Mouse (Mus musculus) embryonic facial prominence, embryonic 13.5 days (tissue): ENCODE measurements at regions not wholly inside any gene's neighbourhood (a gene's known extent, or its start where the extent isn't known, plus 50 kb on each side); places are given as distances from the start of the nearest gene placed in this dataset.

Source experiments
- ATAC-seq: fragments of 200-750 bp; cut with Nextera tagmentation; 2 replicates; pipeline ENCODE4 v1.8.0; 2017; ENCODE audit warnings: low read depth; ENCODE audit not compliant: insufficient number of reproducible peaks, insufficient read depth, low FRiP score, low TSS enrichment
- H3K27ac ChIP-seq: fragments of 300-500 bp; sonication (generic); 2 replicates; pipeline ENCODE4 v1.5.1; 2015; ENCODE audit warnings: moderate library complexity, mild to moderate bottlenecking, inconsistent platforms
- H3K27me3 ChIP-seq: fragments of 300-500 bp; sonication (generic); 2 replicates; pipeline ENCODE4 v1.6.1; 2015; ENCODE audit warnings: mild to moderate bottlenecking, inconsistent platforms
- H3K36me3 ChIP-seq: fragments of 300-500 bp; sonication (generic); 2 replicates; pipeline ENCODE4 v1.6.1; 2015; ENCODE audit warnings: mild to moderate bottlenecking, inconsistent platforms
- H3K4me1 ChIP-seq: fragments of 300-500 bp; sonication (generic); 2 replicates; pipeline ENCODE4 v1.6.1; 2015; ENCODE audit warnings: inconsistent platforms
- H3K4me2 ChIP-seq: fragments of 300-500 bp; sonication (generic); 2 replicates; pipeline ENCODE4 v1.6.1; 2015; ENCODE audit warnings: moderate library complexity, mild to moderate bottlenecking, inconsistent platforms
- H3K4me3 ChIP-seq: fragments of 300-500 bp; sonication (generic); 2 replicates; pipeline ENCODE4 v1.5.1; 2015; ENCODE audit warnings: mild to moderate bottlenecking, inconsistent platforms
- H3K9ac ChIP-seq: fragments of 300-500 bp; sonication (generic); 2 replicates; pipeline ENCODE4 v1.6.1; 2015; ENCODE audit warnings: mild to moderate bottlenecking, inconsistent platforms
- H3K9me3 ChIP-seq: fragments of 300-500 bp; sonication (generic); 2 replicates; pipeline ENCODE4 v1.6.1; 2016; ENCODE audit warnings: inconsistent platforms
- WGBS: fragments of 180-500 bp; shearing (Covaris S2); methylation state at CpG from one replicate; pipeline ENCODE4 v1.1.7; 2015; ENCODE audit warnings: mixed read lengths; 5-methylcytosine and 5-hydroxymethylcytosine counted together

DNA sequence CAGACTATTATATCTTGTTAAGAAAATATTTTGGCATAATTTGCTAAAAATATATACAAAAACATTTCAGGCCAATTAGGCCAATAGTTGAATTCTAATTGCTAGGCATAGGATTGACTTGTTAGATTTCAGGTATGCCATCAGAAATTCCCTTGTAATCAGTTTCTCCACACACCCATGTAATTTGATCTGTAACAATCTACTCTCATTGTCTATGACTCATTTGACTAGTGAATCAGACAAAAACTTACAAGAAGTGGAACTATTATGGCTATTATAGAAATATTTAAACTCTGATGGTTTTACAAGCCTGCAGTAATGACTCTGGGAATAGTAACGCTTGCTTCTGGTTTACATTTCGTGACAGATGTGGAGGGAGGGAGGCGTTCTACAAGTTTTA is 338.9 kb upstream of the Ptbp2 start:
- WGBS, result 53% methylated on average over 3 of the region's 3 CpGs
- Histone ChIP-seq H3K27ac (no peak overlapping the region), H3K36me3 (no peaks in the 10 kb centered on the region), H3K4me3 (no peak overlapping the region), H3K9ac (no peak overlapping the region), H3K9me3 (no peaks in the 10 kb centered on the region), H3K4me2 (no peak overlapping the region), H3K4me1 (no peaks in the 10 kb centered on the region), H3K27me3 (no peaks in the 10 kb centered on the region)
- ATAC-seq, result no peak

DNA sequence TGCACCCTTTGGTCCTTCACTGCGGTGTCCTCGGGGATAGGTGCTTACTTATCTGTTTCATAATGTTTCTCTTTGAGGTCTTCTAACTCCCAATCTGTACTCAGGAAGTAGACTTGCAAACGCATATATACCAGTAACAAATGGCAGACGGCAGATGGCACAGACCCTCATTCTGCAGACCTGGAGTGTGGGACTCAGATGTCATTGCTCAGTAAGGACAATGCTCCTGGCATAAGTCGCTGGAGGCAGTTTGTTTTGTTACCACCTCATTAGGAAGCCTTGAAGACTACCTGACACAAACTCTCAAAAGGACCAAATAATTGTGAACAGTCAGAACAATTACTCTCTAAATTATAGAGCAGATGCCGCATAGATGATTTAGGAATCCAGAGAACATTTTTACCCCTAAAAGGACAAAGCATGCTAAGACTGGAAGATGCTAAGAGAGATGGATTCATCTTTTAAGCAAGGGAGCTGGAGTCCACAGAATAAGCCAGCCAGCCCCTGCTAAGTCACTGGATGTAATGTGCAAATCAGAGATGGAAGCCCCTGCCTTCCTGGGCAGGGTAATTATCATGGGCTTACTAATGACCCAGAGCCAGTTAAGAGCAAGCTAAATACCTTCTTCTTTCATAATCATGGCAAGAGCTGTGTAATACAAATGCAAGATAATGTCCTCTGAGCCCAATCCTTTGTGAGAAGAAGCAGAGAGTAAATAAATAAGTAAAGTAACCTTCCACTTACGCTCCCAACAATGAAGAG is 299.1 kb upstream of the Ptbp2 start:
- Histone ChIP-seq H3K27me3 (no peaks in the 10 kb centered on the region), H3K27ac (no peak overlapping the region), H3K4me3 (no peak overlapping the region), H3K36me3 (no peaks in the 10 kb centered on the region), H3K9ac (no peak overlapping the region), H3K4me2 (no peak overlapping the region), H3K4me1 (no peaks in the 10 kb centered on the region), H3K9me3 (no peaks in the 10 kb centered on the region)
- no peak for ATAC-seq
- 70% methylated on average over 7 of the region's 7 CpGs for WGBS

DNA sequence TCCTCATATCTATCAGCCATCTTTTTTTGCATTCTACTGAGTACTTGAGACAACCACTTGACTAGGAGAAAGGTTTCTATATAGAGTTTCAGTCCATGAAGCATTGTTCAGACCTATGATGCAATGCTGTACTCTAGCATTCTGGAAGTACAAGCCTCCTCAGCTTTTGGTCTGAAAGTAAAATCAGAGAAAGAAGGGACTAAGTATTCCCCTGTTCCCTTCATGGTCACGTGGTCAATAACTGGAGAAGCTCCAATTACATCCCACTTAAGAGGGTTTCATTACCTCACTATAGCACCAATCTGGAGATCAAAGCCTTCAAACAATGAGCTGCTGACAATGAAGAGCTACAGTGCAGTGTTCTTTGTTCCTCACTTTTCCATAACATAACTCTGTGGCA is 289.3 kb upstream of the Ptbp2 start:
- no peak overlapping the region for H3K4me3 ChIP-seq
- no peak overlapping the region for H3K4me2 ChIP-seq
- no peak for ATAC-seq
- no peaks in the 10 kb centered on the region for H3K9me3 ChIP-seq
- H3K36me3 ChIP-seq, result no peaks in the 10 kb centered on the region
- H3K9ac ChIP-seq, result no peak overlapping the region
- 28% methylated on average over 1 of the region's 1 CpGs for whole genome bisulfite sequencing
- no peaks in the 10 kb centered on the region for H3K27me3 ChIP-seq
- no peaks in the 10 kb centered on the region for H3K4me1 ChIP-seq
- no peak overlapping the region for H3K27ac ChIP-seq

DNA sequence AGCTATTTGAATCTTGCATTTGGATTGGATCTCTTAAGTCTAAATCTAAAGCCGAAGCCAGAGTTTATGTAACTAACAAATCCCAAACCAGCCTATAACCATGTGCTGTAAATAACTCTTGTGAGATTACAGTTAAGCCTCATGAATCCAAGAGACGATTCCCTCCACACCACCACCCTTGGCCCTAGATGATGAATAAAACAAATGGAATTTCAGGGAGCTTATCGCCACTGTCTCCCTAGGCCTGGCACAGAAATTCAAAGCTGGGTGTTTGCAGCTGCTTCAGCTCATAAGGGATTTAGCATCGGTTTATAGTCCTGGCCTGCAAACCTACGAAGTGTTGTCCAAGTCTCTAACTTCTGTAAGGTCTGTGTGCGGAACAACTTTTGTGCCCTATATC is 281.4 kb upstream of the Ptbp2 start:
- H3K4me2 ChIP-seq, result no peak overlapping the region
- no peak for ATAC-seq
- no peaks in the 10 kb centered on the region for H3K9me3 ChIP-seq
- H3K9ac ChIP-seq, result no peak overlapping the region
- no peaks in the 10 kb centered on the region for H3K4me1 ChIP-seq
- no peaks in the 10 kb centered on the region for H3K27me3 ChIP-seq
- no peak overlapping the region for H3K27ac ChIP-seq
- H3K4me3 ChIP-seq, result no peak overlapping the region
- 83% methylated on average over 6 of the region's 6 CpGs for WGBS
- H3K36me3 ChIP-seq, result no peaks in the 10 kb centered on the region

DNA sequence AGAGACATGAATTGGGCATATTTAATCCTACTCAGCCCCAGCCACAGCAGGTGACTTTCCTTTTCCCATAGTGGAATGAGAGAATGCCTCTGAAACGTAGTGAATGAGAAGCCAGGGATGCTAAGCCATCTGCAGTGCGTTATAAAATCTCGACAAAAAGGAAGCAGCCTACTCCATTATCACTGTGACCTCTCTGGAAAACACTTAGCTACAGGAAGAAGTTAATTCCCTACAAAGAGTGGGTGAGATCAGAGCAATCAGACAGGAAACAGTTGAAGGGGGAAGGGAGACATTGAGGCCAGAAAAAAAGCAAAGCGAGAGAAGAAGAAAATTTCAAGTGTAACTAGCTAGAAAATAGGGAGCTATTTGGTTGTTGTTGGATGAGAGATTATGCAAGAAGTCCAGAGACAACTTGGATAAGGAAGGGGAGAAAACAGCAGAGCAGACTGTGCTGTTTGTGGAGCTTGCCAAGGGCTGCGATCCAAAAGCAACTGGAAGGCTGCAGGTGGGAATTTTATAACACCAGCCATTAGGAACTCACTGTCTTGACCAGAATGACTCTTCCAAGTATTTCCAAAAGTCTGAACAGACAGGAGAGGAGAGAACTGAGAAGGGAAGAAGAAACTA is 280.7 kb upstream of the Ptbp2 start:
- H3K36me3 ChIP-seq, result no peaks in the 10 kb centered on the region
- no peaks in the 10 kb centered on the region for H3K4me1 ChIP-seq
- no peaks in the 10 kb centered on the region for H3K27me3 ChIP-seq
- no peak for ATAC-seq
- no peak overlapping the region for H3K27ac ChIP-seq
- no peak overlapping the region for H3K4me2 ChIP-seq
- WGBS, result 33% methylated on average over 5 of the region's 5 CpGs
- H3K9me3 ChIP-seq, result no peaks in the 10 kb centered on the region
- H3K4me3 ChIP-seq, result no peak overlapping the region
- H3K9ac ChIP-seq, result no peak overlapping the region

DNA sequence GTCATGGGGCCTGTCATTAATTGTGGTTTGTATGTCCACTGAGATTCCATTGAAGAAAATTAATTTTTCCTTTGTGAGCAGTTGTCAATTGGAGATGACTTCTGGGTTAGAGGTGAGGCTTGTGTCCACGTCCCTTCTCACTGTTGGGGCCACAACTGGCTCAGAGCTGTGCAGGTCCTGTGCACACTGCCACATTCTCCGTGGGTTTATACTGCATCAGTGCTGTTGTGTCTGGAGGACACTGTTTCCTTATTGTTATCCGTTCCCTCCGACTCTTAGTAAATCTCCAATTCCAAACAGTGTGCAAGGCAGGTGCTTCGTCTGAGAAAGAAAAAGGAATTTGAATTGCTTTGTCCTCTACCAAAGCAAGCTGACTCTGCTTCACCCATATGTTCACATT is 278.0 kb upstream of the Ptbp2 start:
- no peak overlapping the region for H3K9ac ChIP-seq
- ATAC-seq, result no peak
- no peaks in the 10 kb centered on the region for H3K27me3 ChIP-seq
- no peaks in the 10 kb centered on the region for H3K36me3 ChIP-seq
- no peak overlapping the region for H3K27ac ChIP-seq
- H3K4me2 ChIP-seq, result no peak overlapping the region
- no peak overlapping the region for H3K4me3 ChIP-seq
- no peaks in the 10 kb centered on the region for H3K4me1 ChIP-seq
- no peaks in the 10 kb centered on the region for H3K9me3 ChIP-seq
- WGBS, result 84% methylated on average over 5 of the region's 5 CpGs

DNA sequence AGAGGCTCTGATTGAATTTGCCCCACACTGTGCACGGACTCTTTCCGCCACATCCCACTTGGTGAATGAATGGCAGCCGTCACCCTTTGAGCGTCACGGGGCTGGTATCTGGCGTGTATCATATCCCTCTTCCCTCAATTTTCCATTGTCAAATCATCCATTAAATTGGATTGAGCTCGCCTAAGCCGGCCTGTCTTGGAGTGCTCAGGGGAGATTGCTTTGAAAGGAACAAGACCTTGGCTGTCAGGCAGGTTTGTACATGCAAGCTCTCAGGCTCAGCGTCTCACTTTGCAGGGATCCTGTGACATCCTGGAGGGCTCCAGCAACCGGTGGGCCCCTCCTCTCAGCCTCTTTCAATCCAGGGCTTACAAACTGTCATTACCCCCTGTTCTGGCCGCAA is 275.7 kb upstream of the Ptbp2 start:
- no peaks in the 10 kb centered on the region for H3K4me1 ChIP-seq
- H3K27ac ChIP-seq, result no peak overlapping the region
- no peak overlapping the region for H3K9ac ChIP-seq
- H3K4me3 ChIP-seq, result no peak overlapping the region
- H3K4me2 ChIP-seq, result peak overlapping the region; percentile 26
- no peaks in the 10 kb centered on the region for H3K9me3 ChIP-seq
- WGBS, result 34% methylated on average over 11 of the region's 11 CpGs
- no peaks in the 10 kb centered on the region for H3K27me3 ChIP-seq
- ATAC-seq, result peak; percentile 72
- H3K36me3 ChIP-seq, result no peaks in the 10 kb centered on the region

DNA sequence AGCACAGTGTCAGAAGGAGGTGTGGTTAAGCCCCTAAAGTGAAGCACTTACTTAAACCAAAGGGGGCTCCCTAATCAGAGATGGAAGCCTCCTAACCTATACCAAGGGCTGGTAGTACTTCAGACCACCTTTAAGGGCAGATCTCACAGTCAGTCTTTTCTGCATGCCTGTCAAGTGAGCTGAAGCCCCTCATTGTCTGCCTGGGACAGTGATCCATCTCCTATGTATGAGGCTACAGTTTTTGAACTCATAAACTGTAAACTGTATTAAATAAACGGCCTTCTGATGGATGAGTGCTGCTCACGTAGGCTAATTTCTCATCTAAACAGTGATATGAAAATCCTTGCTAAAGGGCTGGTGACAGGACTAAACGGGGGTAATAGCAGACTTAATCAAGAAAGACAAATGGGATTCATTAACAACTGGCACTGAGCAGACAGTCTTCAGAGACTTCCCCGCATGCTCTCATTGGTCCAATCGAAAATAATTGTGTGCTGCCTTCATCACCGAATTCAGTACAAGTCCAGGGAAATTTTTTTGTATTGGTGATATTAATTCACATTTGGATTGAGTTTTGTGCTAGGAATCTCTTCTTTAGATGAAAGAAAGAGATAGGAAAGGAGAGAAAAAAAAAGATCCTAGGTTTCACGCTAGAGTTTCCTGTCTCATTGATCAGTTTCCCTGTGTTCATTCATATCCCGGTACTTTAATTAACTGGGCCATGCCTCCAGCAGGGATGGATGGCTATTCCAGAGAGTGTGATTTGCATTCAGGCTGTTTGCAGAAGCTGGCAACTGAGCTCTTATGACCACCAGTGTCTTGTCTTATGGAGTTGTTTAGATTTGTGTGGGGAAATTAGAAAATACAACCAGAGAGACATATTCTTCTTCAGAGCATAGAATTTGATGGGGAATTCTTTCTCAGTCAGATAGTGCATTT is 271.2 kb upstream of the Ptbp2 start:
- no peaks in the 10 kb centered on the region for H3K27me3 ChIP-seq
- H3K36me3 ChIP-seq, result no peaks in the 10 kb centered on the region
- H3K4me1 ChIP-seq, result no peaks in the 10 kb centered on the region
- H3K9ac ChIP-seq, result no peak overlapping the region
- H3K27ac ChIP-seq, result no peak overlapping the region
- ATAC-seq, result no peak
- 44% methylated on average over 8 of the region's 8 CpGs for WGBS
- H3K9me3 ChIP-seq, result no peaks in the 10 kb centered on the region
- no peak overlapping the region for H3K4me2 ChIP-seq
- H3K4me3 ChIP-seq, result no peak overlapping the region

DNA sequence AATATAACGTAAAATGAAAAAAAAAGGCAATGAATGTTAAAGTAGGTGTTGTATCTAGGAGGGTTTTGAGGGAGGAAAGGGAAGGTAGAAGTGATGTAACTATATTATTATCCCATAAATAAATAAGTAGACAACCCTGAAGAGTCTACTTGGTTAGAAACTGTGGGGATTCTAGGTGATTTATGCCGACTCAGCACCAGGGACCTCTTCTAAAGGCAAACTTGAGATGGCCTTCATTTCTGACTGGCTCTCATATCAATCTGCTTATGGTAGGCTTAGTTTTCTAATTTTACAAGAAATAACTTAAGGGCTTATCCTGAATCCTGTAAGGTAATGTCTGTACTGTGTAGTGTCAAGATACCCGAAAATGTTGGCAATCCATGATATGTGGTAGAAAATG is 263.0 kb upstream of the Ptbp2 start:
- no peak for ATAC-seq
- Histone ChIP-seq H3K27me3 (no peaks in the 10 kb centered on the region), H3K4me2 (no peak overlapping the region), H3K27ac (no peak overlapping the region), H3K9me3 (no peaks in the 10 kb centered on the region), H3K9ac (no peak overlapping the region), H3K4me1 (no peaks in the 10 kb centered on the region), H3K4me3 (no peak overlapping the region), H3K36me3 (no peaks in the 10 kb centered on the region)
- WGBS, result 93% methylated on average over 3 of the region's 3 CpGs

DNA sequence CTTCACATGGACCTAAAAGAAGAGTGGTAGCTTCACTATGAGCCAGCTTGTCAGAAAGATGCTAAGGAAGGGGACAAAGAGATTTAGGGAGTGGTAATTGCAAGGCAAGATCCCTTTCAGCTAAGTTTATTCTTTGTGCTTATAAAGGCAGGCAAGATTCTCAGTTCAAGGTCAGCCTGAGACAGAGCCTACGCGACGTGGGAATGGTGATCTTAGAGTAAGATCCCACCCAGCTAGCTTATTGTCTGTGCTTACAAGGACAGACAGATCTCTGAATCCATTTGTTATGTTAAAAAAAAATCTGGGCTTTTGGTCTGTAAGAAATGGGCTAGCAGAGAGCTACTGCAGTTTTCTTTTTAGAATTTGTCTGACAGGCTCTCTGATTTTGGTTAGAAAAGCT is 253.3 kb upstream of the Ptbp2 start:
- H3K36me3 ChIP-seq, result no peaks in the 10 kb centered on the region
- H3K9ac ChIP-seq, result no peak overlapping the region
- no peaks in the 10 kb centered on the region for H3K27me3 ChIP-seq
- 94% methylated on average over 3 of the region's 3 CpGs for WGBS
- H3K27ac ChIP-seq, result no peak overlapping the region
- H3K4me1 ChIP-seq, result no peaks in the 10 kb centered on the region
- H3K9me3 ChIP-seq, result no peaks in the 10 kb centered on the region
- no peak overlapping the region for H3K4me2 ChIP-seq
- no peak for ATAC-seq
- H3K4me3 ChIP-seq, result no peak overlapping the region

DNA sequence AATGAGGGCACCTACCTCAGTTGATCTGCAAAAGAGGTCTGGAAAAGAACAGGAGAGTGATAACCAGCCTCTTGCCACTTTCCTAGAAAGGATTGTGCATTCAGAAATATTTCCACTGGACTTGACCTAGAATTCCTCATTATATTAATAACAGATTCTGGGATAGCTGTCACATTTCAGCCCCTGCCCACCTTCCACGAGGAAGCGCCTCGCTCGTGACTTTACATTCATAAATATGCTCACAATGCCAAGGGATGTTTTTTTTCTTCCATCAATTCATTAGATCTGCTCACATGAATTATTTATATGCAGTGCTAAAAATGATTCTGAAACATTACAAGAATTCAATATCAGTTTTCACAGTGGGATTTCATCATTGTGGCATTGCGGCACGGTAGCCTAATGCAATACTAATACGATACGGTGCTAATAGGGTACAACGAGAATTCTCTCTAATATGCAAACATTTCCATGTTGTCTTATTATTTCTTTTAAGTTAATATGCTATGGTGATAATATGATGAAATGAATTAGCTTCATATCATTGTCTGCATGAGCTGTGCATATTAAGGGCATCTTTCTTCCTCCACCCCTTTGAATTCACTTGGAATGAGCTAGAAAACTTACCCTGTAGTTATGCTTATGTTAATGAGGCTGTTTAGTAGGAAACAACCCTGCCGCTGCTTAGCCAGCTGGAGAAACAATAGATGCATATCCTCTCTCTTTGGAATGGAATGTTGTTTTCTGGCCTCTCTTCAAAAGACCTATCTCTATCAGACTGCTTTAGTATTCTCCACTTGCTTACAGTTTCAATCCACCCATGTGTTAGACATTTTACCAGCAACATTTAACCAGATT is 235.8 kb upstream of the Ptbp2 start:
- WGBS, result 82% methylated on average over 10 of the region's 10 CpGs
- H3K4me3 ChIP-seq, result no peak overlapping the region

More for the DNA sequence above, 235.8 kb upstream of the Ptbp2 start:
- ATAC-seq, result no peak
- no peaks in the 10 kb centered on the region for H3K4me1 ChIP-seq
- no peak overlapping the region for H3K9ac ChIP-seq
- H3K27ac ChIP-seq, result no peak overlapping the region
- H3K9me3 ChIP-seq, result no peaks in the 10 kb centered on the region
- no peaks in the 10 kb centered on the region for H3K27me3 ChIP-seq
- H3K36me3 ChIP-seq, result no peaks in the 10 kb centered on the region
- H3K4me2 ChIP-seq, result no peak overlapping the region
